ENCODE assay signal across 26 mouse cellular contexts in genomic region chr5:141406926-141407325, GRCm38 (mm10).
DNase-seq lines count a peak whose midpoint lies in the region; ATAC-seq and TF ChIP-seq lines count a peak whose summit lies in the region.
"Had no signal": no experiment of that assay in that cellular context is flagged by ENCODE, and none has a peak within 500 bp of the region (broad histone marks: within the 10 kb centered on the region; RNA-seq: fewer than 3 reads in every experiment).

No protein-coding gene starts in this region.

- no peak overlapping the region for H3K4me3 ChIP-seq in intestine, embryonic 14.5 days (ENCODE audit: low read depth, low read length)
- no peak overlapping the region for H3K4me3 ChIP-seq in intestine, embryonic 16.5 days (ENCODE audit: low read length)
- H3K4me3 ChIP-seq in midbrain, embryonic 11.5 days (ENCODE audit: low read depth, low read length), result no peak overlapping the region
- H3K4me3 ChIP-seq in midbrain, postnatal 0 days (ENCODE audit: low read depth, low read length), result no peak overlapping the region
- no peak overlapping the region for H3K4me3 ChIP-seq in hindbrain, embryonic 13.5 days
- H3K4me3 ChIP-seq: embryonic facial prominence, embryonic 12.5 days; embryonic facial prominence, embryonic 15.5 days; heart, adult 2 months; heart, embryonic 10.5 days; heart, embryonic 13.5 days; hindbrain, embryonic 15.5 days; intestine, embryonic 15.5 days had no signal

- TF ChIP-seq CTCF in midbrain, postnatal 0 days (IDR thresholded peaks at IDR 0.05), result no peak

- no peak overlapping the region for H3K4me2 ChIP-seq in intestine, embryonic 14.5 days (ENCODE audit: low read length)
- H3K4me2 ChIP-seq in intestine, embryonic 16.5 days (ENCODE audit: low read depth, low read length), result no peak overlapping the region
- H3K4me2 ChIP-seq in midbrain, embryonic 11.5 days, result no peak overlapping the region
- H3K4me2 ChIP-seq in midbrain, postnatal 0 days (ENCODE audit: low read depth, low read length, poor library complexity, severe bottlenecking), result no peak overlapping the region
- H3K4me2 ChIP-seq in hindbrain, embryonic 13.5 days, result no peak overlapping the region
- H3K4me2 ChIP-seq: embryonic facial prominence, embryonic 12.5 days; embryonic facial prominence, embryonic 15.5 days; heart, embryonic 13.5 days; hindbrain, embryonic 15.5 days; intestine, embryonic 15.5 days had no signal

- H3K27me3 ChIP-seq in intestine, embryonic 14.5 days (replicated peaks; ENCODE audit: control insufficient read depth, insufficient read depth, low read length), result no peaks in the 10 kb centered on the region
- no peaks in the 10 kb centered on the region for H3K27me3 ChIP-seq in intestine, embryonic 16.5 days (replicated peaks; ENCODE audit: control insufficient read depth, insufficient read depth, low read length)
- H3K27me3 ChIP-seq in midbrain, embryonic 11.5 days (ENCODE audit: control insufficient read depth, insufficient read depth, low read length), result no peaks in the 10 kb centered on the region
- H3K27me3 ChIP-seq in midbrain, postnatal 0 days (ENCODE audit: insufficient read depth, low read length), result no peaks in the 10 kb centered on the region
- H3K27me3 ChIP-seq in hindbrain, embryonic 13.5 days, result no peaks in the 10 kb centered on the region
- H3K27me3 ChIP-seq: embryonic facial prominence, embryonic 12.5 days; embryonic facial prominence, embryonic 15.5 days; heart, embryonic 13.5 days; hindbrain, embryonic 15.5 days; intestine, embryonic 15.5 days had no signal

- no peaks in the 10 kb centered on the region for H3K36me3 ChIP-seq in intestine, embryonic 14.5 days (ENCODE audit: control insufficient read depth, insufficient read depth, low read length)
- H3K36me3 ChIP-seq in intestine, embryonic 16.5 days (ENCODE audit: control insufficient read depth, insufficient read depth, low read length), result no peaks in the 10 kb centered on the region
- no peaks in the 10 kb centered on the region for H3K36me3 ChIP-seq in midbrain, embryonic 11.5 days (ENCODE audit: control insufficient read depth, insufficient read depth, low read length)
- no peaks in the 10 kb centered on the region for H3K36me3 ChIP-seq in midbrain, postnatal 0 days (ENCODE audit: insufficient read depth, low read length)
- H3K36me3 ChIP-seq in hindbrain, embryonic 13.5 days, result no peaks in the 10 kb centered on the region
- H3K36me3 ChIP-seq: embryonic facial prominence, embryonic 12.5 days; embryonic facial prominence, embryonic 15.5 days; heart, embryonic 10.5 days; heart, embryonic 13.5 days; hindbrain, embryonic 15.5 days; intestine, embryonic 15.5 days had no signal

- H3K4me1 ChIP-seq in intestine, embryonic 14.5 days (replicated peaks; ENCODE audit: control insufficient read depth, insufficient read depth, low read length), result peaks cover 18% of the 10 kb centered on the region
- H3K4me1 ChIP-seq in intestine, embryonic 16.5 days (ENCODE audit: control insufficient read depth, insufficient read depth, low read length), result no peaks in the 10 kb centered on the region
- H3K4me1 ChIP-seq in midbrain, embryonic 11.5 days (ENCODE audit: control insufficient read depth, insufficient read depth, low read length), result peaks cover 8% of the 10 kb centered on the region
- peaks cover 3% of the 10 kb centered on the region; the same call in 1 of the 2 replicates for H3K4me1 ChIP-seq in midbrain, postnatal 0 days (ENCODE audit: insufficient read depth, low read length)
- peaks cover 14% of the 10 kb centered on the region for H3K4me1 ChIP-seq in hindbrain, embryonic 13.5 days (replicated peaks)

- no peak for ATAC-seq in intestine, embryonic 14.5 days (replicated peaks; ENCODE audit: low FRiP score, low TSS enrichment, low read depth)
- ATAC-seq in intestine, embryonic 16.5 days, result no peak
- ATAC-seq in midbrain, embryonic 11.5 days (ENCODE audit: low FRiP score), result no peak
- ATAC-seq in midbrain, postnatal 0 days (ENCODE audit: low FRiP score), result no peak
- no peak for ATAC-seq in CD4-positive, CD25-positive, alpha-beta regulatory T cell, adult 4 months
- no peak for ATAC-seq in hindbrain, embryonic 13.5 days (ENCODE audit: low FRiP score)
- ATAC-seq: activated CD4-positive, CD25-positive, alpha-beta regulatory T cell, adult 4 months; forebrain, embryonic 14.5 days; forebrain, postnatal 0 days; intestine, embryonic 15.5 days had no signal

- no peak for DNase-seq in intestine, embryonic 14.5 days (ENCODE audit: low spot score)
- DNase-seq in midbrain, embryonic 11.5 days (ENCODE audit: low spot score, missing footprints), result peak; percentile 68
- no peak for DNase-seq in midbrain, postnatal 0 days (ENCODE audit: low spot score)
- DNase-seq in Muller cell, postnatal 12 days (ENCODE audit: inconsistent ontology term), result peak; percentile 36
- DNase-seq: adrenal gland, adult 8-10 months; adrenal gland, postnatal 25 days; cerebellum, adult 18-20 months; cerebellum, adult 9-11 months; cerebellum, postnatal 25 days; forebrain, postnatal 0 days; gastrocnemius, postnatal 10 days; gastrocnemius, postnatal 36 days; heart, adult 2 months; heart, postnatal 14 days; heart, postnatal 4 days had no signal

- 44% methylated on average over 7 of the region's 7 CpGs for WGBS in intestine, embryonic 14.5 days
- WGBS in intestine, embryonic 16.5 days, result 52% methylated on average over 7 of the region's 7 CpGs
- WGBS in midbrain, embryonic 11.5 days, result 76% methylated on average over 7 of the region's 7 CpGs
- 63% methylated on average over 7 of the region's 7 CpGs for WGBS in midbrain, postnatal 0 days
- 71% methylated on average over 7 of the region's 7 CpGs for WGBS in hindbrain, embryonic 13.5 days

- H3K9ac ChIP-seq in intestine, embryonic 14.5 days (ENCODE audit: low read length), result no peak overlapping the region
- H3K9ac ChIP-seq in intestine, embryonic 16.5 days (ENCODE audit: low read depth, low read length), result no peak overlapping the region
- no peak overlapping the region for H3K9ac ChIP-seq in midbrain, embryonic 11.5 days (ENCODE audit: low read length)
- no peak overlapping the region for H3K9ac ChIP-seq in midbrain, postnatal 0 days (replicated peaks; ENCODE audit: low read length, poor library complexity, severe bottlenecking)
- H3K9ac ChIP-seq in hindbrain, embryonic 13.5 days, result no peak overlapping the region
- H3K9ac ChIP-seq: embryonic facial prominence, embryonic 12.5 days; embryonic facial prominence, embryonic 15.5 days; forebrain, postnatal 0 days; heart, embryonic 13.5 days; hindbrain, embryonic 15.5 days; intestine, embryonic 15.5 days had no signal

- no peaks in the 10 kb centered on the region for H3K9me3 ChIP-seq in intestine, embryonic 14.5 days (ENCODE audit: control insufficient read depth, low read length)
- no peaks in the 10 kb centered on the region for H3K9me3 ChIP-seq in intestine, embryonic 16.5 days (ENCODE audit: control insufficient read depth, low read length)
- no peaks in the 10 kb centered on the region for H3K9me3 ChIP-seq in midbrain, embryonic 11.5 days (ENCODE audit: control insufficient read depth, low read length)
- H3K9me3 ChIP-seq in midbrain, postnatal 0 days (ENCODE audit: low read length), result no peaks in the 10 kb centered on the region
- no peaks in the 10 kb centered on the region for H3K9me3 ChIP-seq in hindbrain, embryonic 13.5 days
- H3K9me3 ChIP-seq: embryonic facial prominence, embryonic 12.5 days; embryonic facial prominence, embryonic 15.5 days; heart, embryonic 10.5 days; heart, embryonic 13.5 days; hindbrain, embryonic 15.5 days; intestine, embryonic 15.5 days had no signal

- H3K27ac ChIP-seq in intestine, embryonic 14.5 days (ENCODE audit: low read depth), result peak overlapping the region; percentile 33; the same call in 1 of the 2 replicates
- no peak overlapping the region for H3K27ac ChIP-seq in intestine, embryonic 16.5 days (ENCODE audit: low read length)
- no peak overlapping the region for H3K27ac ChIP-seq in midbrain, embryonic 11.5 days (ENCODE audit: low read depth, low read length)
- no peak overlapping the region for H3K27ac ChIP-seq in midbrain, postnatal 0 days (ENCODE audit: low read depth, low read length)
- H3K27ac ChIP-seq in hindbrain, embryonic 13.5 days, result no peak overlapping the region
- H3K27ac ChIP-seq: embryonic facial prominence, embryonic 12.5 days; embryonic facial prominence, embryonic 15.5 days; heart, adult 2 months; heart, embryonic 10.5 days; heart, embryonic 13.5 days; hindbrain, embryonic 15.5 days; intestine, embryonic 15.5 days had no signal

Comparison
In these comparisons a context has a peak if more than half of its experiments do, and no peak if none do; other contexts are left out.
1. DNase-seq: peak in midbrain, embryonic 11.5 days (single experiment) and Muller cell, postnatal 12 days (single experiment); none in intestine, embryonic 14.5 days (single experiment) and midbrain, postnatal 0 days (single experiment).